Mouse (Mus musculus) frontal cortex, adult 2 months (tissue): ENCODE results near the gene Khsrp. TPM values are rescaled to one million over a fixed set of nuclear protein-coding genes. Genes with fewer than 3 reads are reported as not detected.

Source experiments
- DNase-seq, 2 experiments: peaks; one replicate each; pipeline ENCODE4 v3.0.0; 2022; ENCODE audit warnings: low spot score in 1 of 2; ENCODE audit errors: extremely low spot score in 1 of 2
- polyA plus RNA-seq: library from polyadenylated mRNA; depleted of rRNA; stranded (reverse); fragments of >200 nt; gene quantifications from 2 replicates; pipeline ENCODE4 v1.2.3, GENCODE M21; 2012

Khsrp gene
- polyA plus RNA-seq, 1 experiment = 64.9 TPM

- DNase-seq = peak; percentile 100
Observed at GRCm38 (mm10) chr17:57031661-57032420, 519 bp upstream of the Khsrp start.

GRCm38 (mm10) chr17:57029691-57030090, 1.6 kb downstream of the Khsrp start:
- DNase-seq = no peak

- no peak for DNase-seq
Observed at GRCm38 (mm10) chr17:57027471-57027870, 3.9 kb downstream of the Khsrp start.

- no peak for DNase-seq
Observed at GRCm38 (mm10) chr17:57020960-57021359, 10.4 kb downstream of the Khsrp start.

GRCm38 (mm10) chr17:57019693-57020092, 11.6 kb downstream of the Khsrp start:
- no peak for DNase-seq

- no peak for DNase-seq
Observed at GRCm38 (mm10) chr17:57012245-57012795, 19.0 kb downstream of the Khsrp start.

- peak; percentile 94 to 97 for DNase-seq
Observed at GRCm38 (mm10) chr17:57011236-57012141, 19.8 kb downstream of the Khsrp start, which contains the start of the genes Gtf2f1 and Gm17949. Gene Gtf2f1, minus strand, starts transcription at chr17:57011288. Gene Gm17949, plus strand, starts transcription at chr17:57011469.

GRCm38 (mm10) chr17:57010911-57011235, 20.4 kb downstream of the Khsrp start:
- no peak for DNase-seq

- DNase-seq = no peak
Observed at GRCm38 (mm10) chr17:57007137-57007905, 24.0 kb downstream of the Khsrp start.

- no peak for DNase-seq
Observed at GRCm38 (mm10) chr17:57003994-57004393, 27.3 kb downstream of the Khsrp start.

GRCm38 (mm10) chr17:57001228-57001627, 30.1 kb downstream of the Khsrp start:
- no peak for DNase-seq

- no peak for DNase-seq
Observed at GRCm38 (mm10) chr17:56999968-57000609, 31.2 kb downstream of the Khsrp start, which contains the start of gene Pspn. Gene Pspn, minus strand, starts transcription at chr17:57000018.

- DNase-seq = no peak
Observed at GRCm38 (mm10) chr17:56999414-56999813, 31.9 kb downstream of the Khsrp start.

- DNase-seq = peak; percentile 94 to 95
Observed at GRCm38 (mm10) chr17:56997029-56997667, 34.2 kb downstream of the Khsrp start, which contains the start of gene Alkbh7. Gene Alkbh7, plus strand, starts transcription at chr17:56997339.

GRCm38 (mm10) chr17:56996506-56996905, 34.8 kb downstream of the Khsrp start:
- DNase-seq = no peak

GRCm38 (mm10) chr17:56995046-56995445, 36.3 kb downstream of the Khsrp start:
- DNase-seq = no peak

- DNase-seq = no peak
Observed at GRCm38 (mm10) chr17:56990966-56991365, 40.4 kb downstream of the Khsrp start.

GRCm38 (mm10) chr17:56990115-56990746, 41.1 kb downstream of the Khsrp start, which contains the start of gene Clpp:
Gene Clpp, plus strand, starts transcription at chr17:56990305.
- peak; percentile 95 to 96 for DNase-seq
